Mouse (Mus musculus) bone marrow, adult 2 months (tissue): Measurements from ENCODE around the gene Myo9b.
"Not testable (repeated sequence)": the region's sequence is repeated elsewhere in the genome, so short reads cannot be mapped to it uniquely, and the experiment has no call there.

Experiments used
- CTCF ChIP-seq: fragments of 200-500 bp; IDR thresholded peaks from 2 replicates; pipeline ENCODE4 v1.5.1; 2011; ENCODE audit warnings: low read length, control low read depth; ENCODE audit not compliant: control insufficient read depth, insufficient read depth
- POLR2A ChIP-seq: fragments of 200-500 bp; IDR thresholded peaks from 2 replicates; pipeline ENCODE4 v1.6.1; 2011; ENCODE audit warnings: low read depth, mild to moderate bottlenecking, control low read depth, low read length, borderline replicate concordance; ENCODE audit not compliant: control insufficient read depth

- TF ChIP-seq CTCF, POLR2A: not testable (repeated sequence)
These were observed 6.9 kb downstream of the Myo9b start for GRCm38 (mm10) chr8:71279409-71279808.
